Mouse (Mus musculus): Measurements from ENCODE around the gene Rpl14.

DNA sequence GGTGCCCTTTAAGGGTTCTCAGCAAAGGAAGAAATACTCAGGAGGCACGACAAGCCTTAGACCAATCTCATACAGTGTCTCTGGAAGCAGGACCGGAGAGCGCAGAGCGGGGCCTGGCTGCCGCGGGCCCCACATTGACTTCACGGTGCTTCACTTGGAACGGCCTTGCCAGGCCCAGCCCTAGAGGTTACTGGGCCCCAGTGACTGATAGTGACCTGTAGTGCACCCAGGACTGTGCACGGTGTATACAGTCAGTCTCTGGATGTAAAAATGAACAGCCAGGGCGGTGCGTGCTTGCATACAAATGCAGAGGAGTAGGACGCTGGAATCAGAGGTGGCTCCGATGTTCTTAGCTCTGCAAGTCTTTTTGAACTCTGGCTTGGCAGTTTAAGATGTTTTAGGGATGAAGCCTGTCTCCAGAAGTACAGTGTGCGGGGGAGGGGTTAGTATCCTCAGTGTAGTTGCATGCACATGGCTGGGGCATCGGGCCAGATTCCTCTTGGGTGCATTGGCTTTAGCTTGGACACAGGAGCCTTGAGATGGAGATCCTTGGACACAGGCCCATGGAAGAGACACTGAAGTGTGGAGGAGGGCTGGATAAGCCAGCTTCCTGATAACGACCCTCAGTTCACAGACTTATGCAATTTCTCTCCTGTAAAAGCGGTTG is 31.1 kb downstream of the Rpl14 start:
- TF ChIP-seq CTCF (IDR thresholded peaks at IDR 0.05; ENCODE audit: borderline replicate concordance, extremely low read depth, insufficient read depth, insufficient read length) (no peak), POLR2A (IDR thresholded peaks at IDR 0.05; ENCODE audit: borderline replicate concordance, extremely low read depth, insufficient read depth, insufficient read length, poor library complexity, severe bottlenecking) (no peak)
